Mouse (Mus musculus): ENCODE measurements around the gene Espnl. TPM values are rescaled to one million over a fixed set of nuclear protein-coding genes. Genes with fewer than 3 reads are reported as not detected.

Gene Espnl
- total and polyA plus RNA-seq, 3 experiments, result 7.0 to 11.2 (median 9.8) TPM

DNA sequence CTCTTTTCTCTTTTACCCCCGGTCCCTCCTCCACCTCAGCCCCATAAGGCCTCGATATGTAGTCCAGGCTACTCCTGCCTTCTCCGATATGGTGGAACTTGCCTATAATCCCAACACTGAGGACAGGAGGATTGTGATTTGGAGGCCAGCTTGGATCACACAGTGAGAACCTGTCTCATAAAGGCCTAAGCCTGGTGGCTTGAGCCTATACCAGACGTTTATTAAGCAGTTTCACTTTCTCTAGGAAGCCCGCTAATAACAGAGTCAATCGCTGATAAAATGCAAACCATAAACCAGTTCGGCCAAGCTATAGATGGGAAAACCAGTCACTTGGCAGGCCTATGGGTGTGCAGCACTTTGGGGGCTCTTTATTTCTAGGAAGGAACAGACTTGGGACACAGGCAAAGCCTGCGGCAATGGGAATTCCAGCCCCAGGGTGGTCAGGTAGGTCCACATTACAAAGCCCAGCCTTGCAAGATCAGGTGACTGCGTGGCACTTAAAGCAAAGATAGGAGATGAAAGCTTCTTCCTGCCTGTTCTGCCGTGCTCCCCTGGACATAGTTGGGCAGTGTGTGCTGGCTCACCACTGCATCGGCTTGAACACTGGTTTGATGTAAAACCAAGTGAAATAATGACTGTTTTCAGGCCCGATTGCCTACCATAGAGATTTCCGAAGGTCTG lies 22.7 kb upstream of the Espnl start:
- peaks cover 5 to 34% of the 10 kb centered on the region in 2 experiments for H3K4me1 ChIP-seq (ENCODE audit: control insufficient read depth in 1 of 2, insufficient read depth in 2 of 2)
- peak overlapping the region; percentile 66 to 97 (median 77) for H3K4me3 ChIP-seq (replicated peaks in 1 of 3; ENCODE audit: low read depth in 2 of 3, low read length in 2 of 3, poor library complexity in 1 of 3)
- peak overlapping the region; percentile 86 for H3K27ac ChIP-seq (ENCODE audit: insufficient read depth, low read depth)
- in situ Hi-C loops (cut with MboI; ENCODE audit: low pct_ligation_motif_present, low pct_unique_long_range_greater_than_20kb, low sequenced_read_pairs), result no loop called here
- peak overlapping the region; percentile 94 for H3K4me2 ChIP-seq (ENCODE audit: insufficient read depth, low read depth, poor library complexity, severe bottlenecking)
- TF ChIP-seq RAD21 (IDR thresholded peaks at IDR 0.05; ENCODE audit: low read depth, low read length) (no peak), CHD1 (IDR thresholded peaks at IDR 0.05; ENCODE audit: low read depth, low read length) (0 out of 2 replicates have a peak, but pooled peaks have one; percentile 52), SIN3A (IDR thresholded peaks at IDR 0.05; ENCODE audit: low read length) (no peak), POLR2A (IDR thresholded peaks at IDR 0.05; ENCODE audit: low read depth, low read length) (no peak), CHD2 (IDR thresholded peaks at IDR 0.05; ENCODE audit: low read length) (no peak), UBTF (IDR thresholded peaks at IDR 0.05; ENCODE audit: low read depth, low read length) (no peak), MXI1 (IDR thresholded peaks at IDR 0.05; ENCODE audit: low read depth, low read length) (peak; percentile 16; the same call in 1 of the 2 replicates)
- peak; percentile 31 for DNase-seq (ENCODE audit: extremely low read depth)
- no peaks in the 10 kb centered on the region for H3K9me3 ChIP-seq (replicated peaks; ENCODE audit: low read length)
- H3K27me3 ChIP-seq (replicated peaks), result no peaks in the 10 kb centered on the region
- peaks cover 26 to 50% of the 10 kb centered on the region in 2 experiments for H3K36me3 ChIP-seq (replicated peaks in 1 of 2; ENCODE audit: control insufficient read depth in 1 of 2, insufficient read depth in 1 of 2, low read length in 1 of 2)
- peak overlapping the region; percentile 96 for H3K9ac ChIP-seq (ENCODE audit: insufficient read depth, low read depth)
- H3K79me2 ChIP-seq (replicated peaks; ENCODE audit: control insufficient read depth, extremely low read depth, insufficient read depth, poor library complexity, severe bottlenecking), result peaks cover 5% of the 10 kb centered on the region; the same call in 1 of the 2 replicates
- dilution Hi-C loops (cut with MboI; ENCODE audit: extremely low pct_ligation_motif_present, extremely low pct_unique_long_range_greater_than_20kb, low sequenced_read_pairs), result no loop called here

DNA sequence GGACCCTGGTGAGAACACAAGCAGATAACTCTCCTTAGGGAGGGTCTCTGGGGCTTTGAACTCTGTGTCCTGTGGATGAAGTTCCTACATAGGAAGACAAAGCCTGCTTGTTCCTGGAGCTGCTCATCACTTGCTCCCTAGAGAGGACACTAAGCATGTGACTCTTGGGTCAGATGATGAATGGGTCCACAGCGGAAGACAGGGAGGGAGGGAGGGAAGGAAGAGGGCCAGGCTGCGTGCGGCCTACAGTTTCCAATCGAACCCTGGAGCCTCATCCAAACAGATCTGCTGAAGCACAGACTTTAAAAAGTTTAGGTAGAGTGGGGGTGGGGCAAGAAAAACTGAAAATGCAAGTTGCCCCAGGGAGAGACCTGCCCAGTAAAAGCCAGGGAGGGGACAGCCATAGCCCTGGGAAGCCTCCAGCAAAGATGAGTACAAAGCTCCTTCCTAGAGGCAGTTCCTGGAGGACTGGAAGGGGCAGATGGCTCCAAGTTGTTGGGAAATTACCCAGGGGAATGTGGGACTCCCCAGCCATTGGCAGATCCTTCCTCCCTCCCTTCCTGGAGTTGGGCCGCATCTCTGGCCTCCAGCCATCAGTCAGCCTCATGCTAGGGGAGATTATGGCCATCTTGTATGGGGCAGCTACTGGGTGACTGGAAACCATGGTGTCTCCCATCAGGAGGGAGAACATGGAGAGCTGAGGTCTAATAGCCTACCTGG lies 22.0 kb upstream of the Espnl start:
- Histone ChIP-seq H3K27me3 (replicated peaks) (no peaks in the 10 kb centered on the region), H3K4me2 (ENCODE audit: insufficient read depth, low read depth, poor library complexity, severe bottlenecking) (peak overlapping the region; percentile 94), H3K79me2 (replicated peaks; ENCODE audit: control insufficient read depth, extremely low read depth, insufficient read depth, poor library complexity, severe bottlenecking) (peaks cover 5% of the 10 kb centered on the region; the same call in 1 of the 2 replicates), H3K4me3 (replicated peaks in 1 of 3; ENCODE audit: low read depth in 2 of 3, low read length in 2 of 3, poor library complexity in 1 of 3) (peak overlapping the region; percentile 66 to 97 (median 77)), H3K27ac (ENCODE audit: insufficient read depth, low read depth) (peak overlapping the region; percentile 86), H3K36me3 (replicated peaks in 1 of 2; ENCODE audit: control insufficient read depth in 1 of 2, insufficient read depth in 1 of 2, low read length in 1 of 2) (peaks cover 28 to 51% of the 10 kb centered on the region in 2 experiments), H3K9me3 (replicated peaks; ENCODE audit: low read length) (no peaks in the 10 kb centered on the region), H3K9ac (ENCODE audit: insufficient read depth, low read depth) (peak overlapping the region; percentile 96), H3K4me1 (ENCODE audit: control insufficient read depth in 1 of 2, insufficient read depth in 2 of 2) (peaks cover 5 to 34% of the 10 kb centered on the region in 2 experiments)
- TF ChIP-seq MXI1 (IDR thresholded peaks at IDR 0.05; ENCODE audit: low read depth, low read length) (peak; percentile 35; the same call in 1 of the 2 replicates), MAZ (IDR thresholded peaks at IDR 0.05; ENCODE audit: low read depth, low read length) (peak; percentile 67; the same call in 1 of the 2 replicates), BHLHE40 (IDR thresholded peaks at IDR 0.05; ENCODE audit: low read depth, low read length) (peak; percentile 59; the same call in 1 of the 2 replicates), CHD2 (IDR thresholded peaks at IDR 0.05; ENCODE audit: low read length) (no peak), TBP (conservative IDR thresholded peaks at IDR 0.05; ENCODE audit: low read depth, low read length) (0 out of 2 replicates have a peak, but pooled peaks have one; percentile 22), E2F4 (IDR thresholded peaks at IDR 0.05; ENCODE audit: insufficient replicate concordance, low read depth, low read length) (no peak), TCF12 (IDR thresholded peaks at IDR 0.05; ENCODE audit: low read depth, low read length) (no peak), MYC (IDR thresholded peaks at IDR 0.05; ENCODE audit: low read depth, low read length) (0 out of 2 replicates have a peak, but pooled peaks have one; percentile 39), POLR2AphosphoS2 (IDR thresholded peaks at IDR 0.05; ENCODE audit: low read depth, low read length) (0 out of 2 replicates have a peak, but pooled peaks have one; percentile 25), UBTF (IDR thresholded peaks at IDR 0.05; ENCODE audit: low read depth, low read length) (no peak), SIN3A (IDR thresholded peaks at IDR 0.05; ENCODE audit: low read length) (peak; percentile 55), JUN (IDR thresholded peaks at IDR 0.05; ENCODE audit: insufficient read depth, low read depth, low read length) (no peak), CTCF (conservative IDR thresholded peaks at IDR 0.05 in 1 of 2, IDR thresholded peaks at IDR 0.05 in 1 of 2; ENCODE audit: low read depth in 2 of 2, low read length in 2 of 2) (no peak), HCFC1 (IDR thresholded peaks at IDR 0.05; ENCODE audit: low read depth, low read length) (peak; percentile 68), GABPA (IDR thresholded peaks at IDR 0.05; ENCODE audit: insufficient replicate concordance, low read depth, low read length) (no peak), KAT2A (IDR thresholded peaks at IDR 0.05; ENCODE audit: insufficient replicate concordance, low read length) (0 out of 2 replicates have a peak, but pooled peaks have one; percentile 49), MEF2A (IDR thresholded peaks at IDR 0.05; ENCODE audit: borderline replicate concordance, low read depth, low read length) (no peak), NELFE (IDR thresholded peaks at IDR 0.05; ENCODE audit: low read depth, low read length) (no peak), POLR2A (IDR thresholded peaks at IDR 0.05; ENCODE audit: low read depth, low read length) (peak; percentile 63), ETS1 (conservative IDR thresholded peaks at IDR 0.05; ENCODE audit: low read depth, low read length) (peak; percentile 42), MAX (IDR thresholded peaks at IDR 0.05; ENCODE audit: low read length) (peak; percentile 67; the same call in 1 of the 2 replicates), USF2 (conservative IDR thresholded peaks at IDR 0.05; ENCODE audit: low read depth, low read length) (peak; percentile 66), ELF1 (IDR thresholded peaks at IDR 0.05; ENCODE audit: low read depth, low read length) (peak; percentile 66), USF1 (IDR thresholded peaks at IDR 0.05; ENCODE audit: low read depth, low read length) (peak; percentile 81)
- DNase-seq (ENCODE audit: extremely low read depth), result peak; percentile 83
- dilution Hi-C loops (cut with MboI; ENCODE audit: extremely low pct_ligation_motif_present, extremely low pct_unique_long_range_greater_than_20kb, low sequenced_read_pairs), result no loop called here
- in situ Hi-C loops (cut with MboI; ENCODE audit: low pct_ligation_motif_present, low pct_unique_long_range_greater_than_20kb, low sequenced_read_pairs), result no loop called here

Measured in CH12.LX (cell line).